Mouse (Mus musculus) heart, embryonic 13.5 days (tissue): Measurements from ENCODE around the gene Parp11. TPM values are rescaled to one million over a fixed set of nuclear protein-coding genes. Genes with fewer than 3 reads are reported as not detected.

Experiments
- ATAC-seq: fragments of 200-750 bp; cut with Nextera tagmentation; 2 replicates; pipeline ENCODE4 v1.8.0; 2017; ENCODE audit warnings: moderate TSS enrichment; ENCODE audit not compliant: insufficient number of reproducible peaks, low FRiP score, low TSS enrichment; ENCODE audit errors: extremely low read depth
- H3K27ac ChIP-seq: fragments of 300-500 bp; sonication (generic); replicated peaks from 2 replicates; pipeline ENCODE4 v1.5.1; 2015; ENCODE audit warnings: moderate library complexity, mild to moderate bottlenecking, inconsistent platforms
- H3K27me3 ChIP-seq: fragments of 300-500 bp; sonication (generic); replicated peaks from 2 replicates; pipeline ENCODE4 v1.6.1; 2015; ENCODE audit warnings: mild to moderate bottlenecking, inconsistent platforms
- H3K36me3 ChIP-seq: fragments of 300-500 bp; sonication (generic); 2 replicates; pipeline ENCODE4 v1.6.1; 2015; ENCODE audit warnings: mild to moderate bottlenecking, inconsistent platforms
- H3K4me1 ChIP-seq: fragments of 300-500 bp; sonication (generic); 2 replicates; pipeline ENCODE4 v1.6.1; 2015; ENCODE audit warnings: inconsistent platforms
- H3K4me2 ChIP-seq: fragments of 300-500 bp; sonication (generic); 2 replicates; pipeline ENCODE4 v1.6.1; 2015; ENCODE audit warnings: inconsistent platforms, mild to moderate bottlenecking, moderate library complexity
- H3K4me3 ChIP-seq: fragments of 300-500 bp; sonication (generic); 2 replicates; pipeline ENCODE4 v1.5.1; 2015; ENCODE audit warnings: moderate library complexity, mild to moderate bottlenecking, inconsistent platforms
- H3K9ac ChIP-seq: fragments of 300-500 bp; sonication (generic); 2 replicates; pipeline ENCODE4 v1.6.1; 2015; ENCODE audit warnings: inconsistent platforms, mild to moderate bottlenecking, moderate library complexity
- H3K9me3 ChIP-seq: fragments of 300-500 bp; sonication (generic); 2 replicates; pipeline ENCODE4 v1.6.1; 2016; ENCODE audit warnings: inconsistent platforms
- WGBS: fragments of 180-500 bp; shearing (Covaris S2); methylation state at CpG from one replicate; pipeline ENCODE4 v1.1.7; 2015; ENCODE audit warnings: mixed read lengths; 5-methylcytosine and 5-hydroxymethylcytosine counted together
- polyA plus RNA-seq: library from polyadenylated mRNA; unstranded; fragments of >200 nt; fragmentation: Nextera tagmentation; extraction: Ambion mirVana; gene quantifications from 2 replicates; pipeline ENCODE4 v1.2.1, GENCODE M21; 2015

The Parp11 gene
- polyA plus RNA-seq, 1 experiment from 2014 or later: 17.0 TPM

DNA sequence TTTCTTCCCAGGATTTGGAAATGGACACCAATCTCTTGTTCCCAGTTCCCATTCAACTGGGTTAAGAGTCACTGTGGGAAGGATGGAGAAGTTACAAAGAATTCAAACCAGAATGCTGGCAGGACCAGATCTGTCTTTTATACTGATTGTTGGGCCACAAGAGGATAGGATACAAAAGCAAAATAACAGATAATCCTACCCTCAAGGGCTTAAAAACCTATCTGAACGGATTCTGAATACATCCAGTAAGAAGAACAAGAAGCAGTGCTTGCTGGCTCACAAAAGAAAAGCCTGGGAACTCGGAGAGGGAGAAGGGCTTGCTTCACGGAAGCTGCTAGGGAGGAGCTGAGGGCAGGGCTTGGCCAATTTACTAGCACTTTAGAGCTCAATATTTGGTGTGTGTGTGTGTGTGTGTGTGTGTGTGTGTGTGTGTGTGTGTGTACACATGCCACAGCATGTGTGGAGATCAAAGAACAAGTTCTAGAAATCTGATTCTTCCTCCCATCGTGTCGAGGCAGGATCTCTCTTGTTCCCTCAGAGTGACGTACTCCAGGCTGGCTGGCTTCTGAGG, 15.4 kb upstream of the Parp11 start:
- no peak overlapping the region for H3K4me2 ChIP-seq
- no peak overlapping the region for H3K4me3 ChIP-seq
- peaks cover 25% of the 10 kb centered on the region for H3K27me3 ChIP-seq
- H3K9ac ChIP-seq: no peak overlapping the region
- no peaks in the 10 kb centered on the region for H3K36me3 ChIP-seq
- no peaks in the 10 kb centered on the region for H3K9me3 ChIP-seq
- H3K27ac ChIP-seq: no peak overlapping the region
- 53% methylated on average over 6 of the region's 6 CpGs for WGBS
- no peak for ATAC-seq
- H3K4me1 ChIP-seq: peaks cover 5% of the 10 kb centered on the region

DNA sequence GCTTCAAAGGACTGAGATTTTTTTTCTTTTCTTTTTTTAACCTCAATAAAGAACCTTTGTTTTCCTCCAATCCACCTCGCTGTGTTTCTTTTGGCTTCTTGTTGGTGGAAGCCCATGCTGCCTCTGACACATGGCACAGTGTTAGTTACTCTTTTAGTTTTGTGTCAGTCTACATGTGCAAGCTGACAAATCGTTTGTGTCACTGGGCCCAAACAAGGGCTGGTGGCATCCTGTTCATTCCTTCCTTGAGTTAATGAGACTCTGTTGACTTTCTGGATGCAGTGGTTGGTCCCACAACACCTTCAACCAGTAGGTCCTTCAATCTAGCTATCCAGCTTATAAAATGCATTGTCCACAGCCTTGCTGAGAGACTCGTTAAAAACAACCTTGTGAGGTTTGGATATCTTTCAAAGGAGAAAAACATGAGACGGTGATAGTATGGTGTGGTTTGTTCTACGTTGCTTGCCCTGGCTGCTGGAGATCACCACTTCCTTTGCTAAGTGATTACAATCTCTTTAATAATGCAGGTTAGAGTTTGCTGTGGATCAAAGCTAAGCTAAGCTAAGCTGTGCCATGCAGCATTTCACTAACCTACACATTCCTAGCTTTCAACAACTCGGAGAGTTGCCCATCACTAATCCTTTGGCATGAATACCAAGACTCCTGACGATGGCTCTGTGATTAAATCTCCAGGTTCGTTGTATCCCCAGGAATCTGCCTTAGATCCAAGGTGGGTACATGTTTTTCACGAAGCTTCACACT, 12.6 kb upstream of the Parp11 start:
- WGBS: 59% methylated on average over 9 of the region's 9 CpGs
- H3K9ac ChIP-seq: no peak overlapping the region
- H3K4me2 ChIP-seq: no peak overlapping the region
- ATAC-seq: no peak
- H3K27me3 ChIP-seq: peaks cover 41% of the 10 kb centered on the region
- H3K4me3 ChIP-seq: no peak overlapping the region
- H3K4me1 ChIP-seq: peaks cover 5% of the 10 kb centered on the region
- H3K27ac ChIP-seq: no peak overlapping the region
- H3K9me3 ChIP-seq: no peaks in the 10 kb centered on the region
- no peaks in the 10 kb centered on the region for H3K36me3 ChIP-seq

DNA sequence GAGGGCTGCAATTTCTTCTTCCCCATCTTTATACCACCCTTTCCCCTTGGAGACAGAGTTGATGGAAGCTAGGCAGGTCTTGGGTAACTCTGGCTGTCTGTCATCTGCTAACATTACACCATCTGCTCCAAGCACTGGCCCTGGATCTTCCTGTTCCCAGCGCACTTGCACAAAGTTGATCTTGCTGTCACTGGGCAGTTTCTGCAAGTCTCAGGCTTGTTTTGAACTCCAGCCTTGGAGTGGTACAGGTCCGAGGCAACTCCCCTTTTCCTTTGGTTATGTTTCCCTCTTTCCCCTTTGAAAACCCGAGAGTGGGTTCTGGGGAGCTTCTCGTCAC, 12.0 kb upstream of the Parp11 start:
- no peak for ATAC-seq
- Histone ChIP-seq H3K9ac (no peak overlapping the region), H3K27ac (no peak overlapping the region), H3K4me2 (no peak overlapping the region), H3K27me3 (peaks cover 41% of the 10 kb centered on the region), H3K4me1 (peaks cover 10% of the 10 kb centered on the region), H3K4me3 (no peak overlapping the region), H3K9me3 (no peaks in the 10 kb centered on the region), H3K36me3 (no peaks in the 10 kb centered on the region)
- WGBS: 70% methylated on average over 4 of the region's 4 CpGs

DNA sequence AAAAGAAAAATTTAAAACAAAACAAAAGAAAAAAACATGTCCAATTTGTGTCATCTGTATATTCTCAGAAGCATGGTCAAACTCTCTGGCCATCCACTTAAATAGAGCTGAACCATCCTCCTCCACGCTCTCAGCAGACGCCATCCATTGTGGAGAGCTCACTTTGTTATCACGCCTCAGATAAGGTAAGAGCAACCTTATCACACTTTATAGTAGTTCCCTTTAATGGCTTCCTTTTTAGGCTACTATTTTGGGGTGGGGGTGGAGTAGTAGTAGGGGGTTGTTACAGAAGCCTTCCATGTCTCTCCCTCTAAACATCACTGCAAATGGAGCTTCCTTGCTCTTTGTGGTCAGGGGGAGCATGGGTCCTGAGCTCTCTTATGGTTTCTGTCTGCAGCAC, 7.6 kb upstream of the Parp11 start:
- WGBS: 12% methylated on average over 3 of the region's 3 CpGs
- Histone ChIP-seq H3K9me3 (no peaks in the 10 kb centered on the region), H3K4me2 (no peak overlapping the region), H3K9ac (no peak overlapping the region), H3K27me3 (peaks cover 61% of the 10 kb centered on the region), H3K4me1 (peaks cover 19% of the 10 kb centered on the region), H3K4me3 (no peak overlapping the region), H3K36me3 (no peaks in the 10 kb centered on the region), H3K27ac (no peak overlapping the region)
- no peak for ATAC-seq

DNA sequence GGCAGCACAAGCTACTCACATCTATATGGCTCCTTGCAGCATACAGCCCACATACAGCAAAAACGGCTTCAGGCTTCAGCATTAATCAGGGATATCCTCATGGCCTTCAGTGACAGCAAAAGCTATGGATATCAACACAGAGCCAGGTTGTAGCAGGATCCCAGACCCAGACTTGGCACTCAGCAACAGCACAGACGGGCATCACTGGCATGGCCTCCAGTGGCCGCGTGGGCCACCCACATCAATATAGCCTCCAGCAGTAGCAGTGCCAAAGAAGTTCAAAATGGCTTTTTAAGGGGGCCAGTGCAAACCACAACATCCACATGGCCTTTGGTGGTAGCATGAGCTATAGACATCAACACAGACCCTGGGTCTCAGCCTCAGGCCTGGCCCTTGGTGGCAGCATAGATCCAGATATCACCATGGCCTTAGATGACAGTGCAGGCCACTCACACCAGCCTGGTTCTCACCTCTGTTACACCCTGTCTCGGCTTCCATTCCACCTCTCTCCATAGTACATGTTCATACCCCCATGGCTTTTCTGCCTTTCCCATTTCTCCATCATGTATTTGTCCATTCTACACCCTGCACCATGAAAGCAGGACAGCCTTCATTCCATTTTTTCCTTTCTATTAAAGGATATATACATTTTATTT, 7.0 kb upstream of the Parp11 start:
- WGBS: 67% methylated on average over 5 of the region's 5 CpGs
- Histone ChIP-seq H3K27me3 (peaks cover 57% of the 10 kb centered on the region), H3K4me1 (peaks cover 22% of the 10 kb centered on the region), H3K36me3 (no peaks in the 10 kb centered on the region), H3K4me3 (no peak overlapping the region), H3K4me2 (no peak overlapping the region), H3K9me3 (no peaks in the 10 kb centered on the region), H3K27ac (no peak overlapping the region), H3K9ac (no peak overlapping the region)
- ATAC-seq: no peak

DNA sequence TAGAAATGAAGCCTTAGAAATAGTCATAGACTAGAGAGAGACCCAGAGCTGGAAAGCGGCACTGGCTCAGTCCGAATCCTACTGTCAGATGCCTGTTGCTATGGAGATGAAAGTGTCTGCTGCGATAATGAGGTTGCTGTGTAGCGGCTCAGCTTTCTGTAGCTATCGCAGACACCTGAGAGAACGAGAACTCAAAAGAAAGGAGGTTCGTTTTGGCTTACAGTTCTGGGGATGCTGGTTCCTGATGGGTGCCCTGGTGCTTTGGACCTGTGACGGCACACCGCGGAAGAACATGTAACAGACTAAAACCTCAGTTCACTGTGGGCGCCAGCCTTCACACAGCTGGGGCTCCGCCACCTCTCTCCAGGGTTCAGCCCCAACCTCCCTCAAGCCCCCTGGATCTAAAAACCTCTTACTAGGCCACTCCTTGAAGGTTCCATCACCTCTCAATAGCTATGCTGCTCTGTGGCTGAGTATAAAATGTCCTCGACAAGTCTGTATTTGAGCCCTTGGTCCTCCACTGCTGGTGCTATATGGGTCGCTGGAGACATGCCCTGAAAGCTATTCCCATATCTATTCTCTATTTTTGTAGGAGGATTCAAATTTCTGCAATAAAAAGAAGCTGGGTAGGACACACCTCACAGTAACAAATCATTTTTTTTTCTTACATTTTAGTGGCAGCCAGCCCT, 6.1 kb upstream of the Parp11 start:
- no peak for ATAC-seq
- WGBS: 35% methylated on average over 14 of the region's 14 CpGs
- no peak overlapping the region for H3K9ac ChIP-seq
- no peaks in the 10 kb centered on the region for H3K36me3 ChIP-seq
- H3K27ac ChIP-seq: no peak overlapping the region
- peak overlapping the region; percentile 33; the same call in 1 of the 2 replicates for H3K4me2 ChIP-seq
- no peaks in the 10 kb centered on the region for H3K9me3 ChIP-seq
- no peak overlapping the region for H3K4me3 ChIP-seq
- peaks cover 22% of the 10 kb centered on the region for H3K4me1 ChIP-seq
- H3K27me3 ChIP-seq: peaks cover 49% of the 10 kb centered on the region

- Histone ChIP-seq H3K9me3 (no peaks in the 10 kb centered on the region), H3K36me3 (no peaks in the 10 kb centered on the region), H3K4me2 (no peak overlapping the region), H3K27me3 (peaks cover 41% of the 10 kb centered on the region), H3K4me3 (no peak overlapping the region), H3K27ac (no peak overlapping the region), H3K9ac (no peak overlapping the region), H3K4me1 (peaks cover 22% of the 10 kb centered on the region)
- 53% methylated on average over 4 of the region's 4 CpGs for whole genome bisulfite sequencing
- no peak for ATAC-seq
Observed at GRCm38 (mm10) chr6:127442584-127442983, 4.1 kb upstream of the Parp11 start.

GRCm38 (mm10) chr6:127443910-127444309, 2.7 kb upstream of the Parp11 start:
- no peak for ATAC-seq
- WGBS: 63% methylated on average over 2 of the region's 2 CpGs

DNA sequence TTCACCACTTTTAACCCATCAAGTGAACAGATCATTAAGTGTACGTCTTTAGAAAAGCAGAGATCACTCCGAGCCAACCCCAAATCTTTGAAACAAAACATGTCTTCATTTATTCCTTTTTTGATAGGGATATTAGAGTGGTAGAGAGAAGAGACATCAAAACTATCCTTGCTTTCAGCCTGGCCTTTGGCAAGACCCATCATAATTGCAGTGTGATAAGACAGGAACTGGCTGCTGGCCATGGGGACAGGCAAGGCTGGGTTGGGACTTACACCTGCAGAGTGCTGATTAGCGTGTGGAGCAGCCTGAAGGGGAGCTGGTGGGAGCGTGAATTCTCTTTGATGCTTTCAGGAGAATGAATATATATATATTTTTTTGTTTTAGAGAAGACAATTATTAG, 2.2 kb upstream of the Parp11 start:
- Histone ChIP-seq H3K9ac (no peak overlapping the region), H3K4me1 (peaks cover 14% of the 10 kb centered on the region), H3K4me3 (no peak overlapping the region), H3K27ac (no peak overlapping the region), H3K27me3 (peaks cover 50% of the 10 kb centered on the region), H3K4me2 (no peak overlapping the region), H3K9me3 (no peaks in the 10 kb centered on the region), H3K36me3 (no peaks in the 10 kb centered on the region)
- no peak for ATAC-seq
- WGBS: 44% methylated on average over 4 of the region's 4 CpGs

More at GRCm38 (mm10) chr6:127443910-127444309, 2.7 kb upstream of the Parp11 start:
- Histone ChIP-seq H3K4me3 (no peak overlapping the region), H3K4me2 (no peak overlapping the region), H3K9me3 (no peaks in the 10 kb centered on the region), H3K36me3 (no peaks in the 10 kb centered on the region), H3K27ac (no peak overlapping the region), H3K4me1 (peaks cover 19% of the 10 kb centered on the region), H3K9ac (no peak overlapping the region), H3K27me3 (peaks cover 47% of the 10 kb centered on the region)

GRCm38 (mm10) chr6:127447686-127448460, 1.2 kb downstream of the Parp11 start:
- Histone ChIP-seq H3K9ac (no peak overlapping the region), H3K36me3 (no peaks in the 10 kb centered on the region), H3K4me1 (0 out of 2 replicates have a peak, but pooled peaks cover 4% of the 10 kb centered on the region), H3K4me3 (no peak overlapping the region), H3K27ac (no peak overlapping the region), H3K27me3 (peaks cover 42% of the 10 kb centered on the region), H3K9me3 (no peaks in the 10 kb centered on the region), H3K4me2 (no peak overlapping the region)
- WGBS: 50% methylated on average over 10 of the region's 10 CpGs
- ATAC-seq: no peak

- Histone ChIP-seq H3K9ac (no peak overlapping the region), H3K27me3 (peaks cover 36% of the 10 kb centered on the region), H3K4me2 (no peak overlapping the region), H3K4me3 (no peak overlapping the region), H3K27ac (no peak overlapping the region), H3K4me1 (0 out of 2 replicates have a peak, but pooled peaks cover 4% of the 10 kb centered on the region), H3K9me3 (no peaks in the 10 kb centered on the region), H3K36me3 (no peaks in the 10 kb centered on the region)
- 74% methylated on average over 2 of the region's 2 CpGs for WGBS
- ATAC-seq: no peak
Observed at GRCm38 (mm10) chr6:127448869-127449268, 2.2 kb downstream of the Parp11 start.
